Mouse (Mus musculus) liver, postnatal 0 days (tissue): ENCODE data around the gene Gm49361. TPM values are rescaled to one million over a fixed set of nuclear protein-coding genes. Genes with fewer than 3 reads are reported as not detected.
"Not testable (repeated sequence)": the region's sequence is repeated elsewhere in the genome, so short reads cannot be mapped to it uniquely, and the experiment has no call there.

Experiments
- ATAC-seq: fragments of 200-750 bp; cut with Nextera tagmentation; 2 replicates; pipeline ENCODE4 v1.8.0; 2017; ENCODE audit warnings: mild to moderate bottlenecking, moderate library complexity
- DNase-seq: peaks from one replicate; pipeline ENCODE4 v3.0.0-alpha.2; 2016
- H3K27ac ChIP-seq: fragments of 300-500 bp; sonication (generic); 2 replicates; pipeline ENCODE4 v1.5.1; 2014; ENCODE audit warnings: antibody characterized with exemption, moderate library complexity, mild to moderate bottlenecking, low read depth
- H3K27me3 ChIP-seq: fragments of 300-500 bp; sonication (generic); 2 replicates; pipeline ENCODE4 v1.6.1; 2014; ENCODE audit warnings: low read length, control low read depth, mixed read lengths; ENCODE audit not compliant: insufficient read depth
- H3K36me3 ChIP-seq: fragments of 300-500 bp; sonication (generic); replicated peaks from 2 replicates; pipeline ENCODE4 v1.6.1; 2014; ENCODE audit warnings: mild to moderate bottlenecking, control low read depth, low read length, moderate library complexity, mixed read lengths; ENCODE audit not compliant: insufficient read depth
- H3K4me1 ChIP-seq: fragments of 300-500 bp; sonication (generic); 2 replicates; pipeline ENCODE4 v1.6.1; 2014; ENCODE audit warnings: antibody characterized with exemption, mild to moderate bottlenecking, control low read depth; ENCODE audit not compliant: insufficient read depth
- H3K4me2 ChIP-seq: fragments of 300-500 bp; sonication (generic); 2 replicates; pipeline ENCODE4 v1.6.1; 2014; ENCODE audit warnings: low read depth, mild to moderate bottlenecking, low read length, moderate library complexity, mixed read lengths
- H3K4me3 ChIP-seq: fragments of 300-500 bp; sonication (generic); 2 replicates; pipeline ENCODE4 v1.5.1; 2014; ENCODE audit warnings: low read depth, low read length
- H3K9ac ChIP-seq: fragments of 300-500 bp; sonication (generic); replicated peaks from 2 replicates; pipeline ENCODE4 v1.6.1; 2014; ENCODE audit warnings: mild to moderate bottlenecking, moderate library complexity
- H3K9me3 ChIP-seq: fragments of 300-500 bp; sonication (generic); 2 replicates; pipeline ENCODE4 v1.6.1; 2016; ENCODE audit warnings: mild to moderate bottlenecking, control low read depth, low read length, mixed read lengths
- CTCF ChIP-seq: sonication (generic); IDR thresholded peaks from 2 replicates; pipeline ENCODE4 v1.5.1; 2016; ENCODE audit warnings: antibody characterized with exemption, low read depth
- EP300 ChIP-seq: IDR thresholded peaks from 2 replicates; pipeline ENCODE4 v1.6.1; 2016; ENCODE audit warnings: antibody characterized with exemption, low read depth, mild to moderate bottlenecking
- WGBS: fragments of 180-500 bp; shearing (Covaris S2); extraction: QIAGEN DNeasy Blood & Tissue Kit; methylation state at CpG from one replicate; pipeline ENCODE4 v1.1.7; 2014; ENCODE audit not compliant: insufficient replicate concordance; 5-methylcytosine and 5-hydroxymethylcytosine counted together
- polyA plus RNA-seq: library from polyadenylated mRNA; unstranded; fragments of >200 nt; fragmentation: Nextera tagmentation; extraction: Ambion mirVana; gene quantifications from 2 replicates; pipeline ENCODE4 v1.2.1, GENCODE M21; 2015

Gene Gm49361
- polyA plus RNA-seq, 1 experiment from 2014 or later, result not detected

DNA sequence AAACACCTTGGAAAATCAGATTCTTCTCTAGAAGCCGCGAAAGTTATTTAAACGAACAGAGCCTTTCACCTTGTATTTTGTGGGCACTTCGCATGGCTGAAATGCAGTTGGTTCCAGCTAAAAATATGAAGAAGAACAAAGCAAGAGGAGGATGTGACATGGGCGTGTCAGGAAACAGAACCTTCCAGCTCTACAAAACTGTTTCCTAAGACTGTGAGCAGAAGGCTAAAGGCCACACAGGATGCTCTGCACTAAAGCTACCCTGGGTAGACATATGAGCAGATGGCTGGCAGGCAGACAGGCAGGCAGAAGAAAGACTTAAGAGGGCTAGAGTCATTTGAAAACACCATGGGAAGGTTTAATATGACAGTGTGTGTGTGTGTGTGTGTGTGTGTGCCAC lies 23.2 kb upstream of the Gm49361 start:
- Histone ChIP-seq H3K36me3 (no peaks in the 10 kb centered on the region), H3K4me1 (no peaks in the 10 kb centered on the region), H3K27me3 (no peaks in the 10 kb centered on the region), H3K9me3 (no peaks in the 10 kb centered on the region), H3K27ac (peak overlapping the region; percentile 45; the same call in 1 of the 2 replicates), H3K4me3 (no peak overlapping the region), H3K9ac (no peak overlapping the region), H3K4me2 (no peak overlapping the region)
- ATAC-seq, result no peak
- WGBS, result 65% methylated on average over 5 of the region's 5 CpGs
- TF ChIP-seq CTCF (no peak), EP300 (no peak)
- no peak for DNase-seq

- Histone ChIP-seq H3K36me3 (no peaks in the 10 kb centered on the region), H3K4me2 (no peak overlapping the region), H3K27ac (0 out of 2 replicates have a peak overlapping the region, but pooled peaks have one; percentile 13), H3K9me3 (no peaks in the 10 kb centered on the region), H3K9ac (no peak overlapping the region), H3K27me3 (no peaks in the 10 kb centered on the region), H3K4me1 (peaks cover 19% of the 10 kb centered on the region), H3K4me3 (no peak overlapping the region)
- no peak for ATAC-seq
- WGBS, result 76% methylated on average over 10 of the region's 10 CpGs
- no peak for DNase-seq
- TF ChIP-seq CTCF (no peak), EP300 (no peak)
Observed at GRCm38 (mm10) chr14:57760447-57761412, 14.8 kb upstream of the Gm49361 start.

DNA sequence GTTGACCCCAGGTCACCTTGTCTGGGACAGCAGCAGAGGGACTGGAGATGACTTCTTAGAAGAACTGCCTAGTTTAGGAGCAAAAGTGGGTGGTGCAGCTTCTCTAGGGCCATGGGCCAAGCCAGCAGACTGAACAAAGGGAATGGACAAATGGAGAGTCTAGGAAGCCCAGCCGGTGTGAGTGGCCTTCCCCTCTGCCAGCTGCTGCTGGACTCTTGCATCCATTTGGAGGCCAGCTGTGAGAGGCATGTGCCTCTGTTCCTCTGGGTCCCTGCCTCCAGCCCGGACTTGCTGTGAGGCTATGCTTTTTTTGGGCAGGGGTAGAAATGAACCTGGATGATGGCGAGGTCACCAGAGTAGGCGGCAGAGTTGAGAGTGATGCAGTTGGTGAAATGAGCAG lies 12.3 kb upstream of the Gm49361 start, which contains the start of gene Lats2:
Lats2 (minus strand) TSS at position 152 of the 400 bp plus-strand sequence.
- ATAC-seq (peak; percentile 26; the same call in 1 of the 2 replicates), DNase-seq (no peak)
- Histone ChIP-seq H3K4me1 (peaks cover 31% of the 10 kb centered on the region), H3K36me3 (no peaks in the 10 kb centered on the region), H3K27me3 (no peaks in the 10 kb centered on the region), H3K27ac (no peak within 1 kb of the TSS), H3K4me3 (no peak within 1 kb of the TSS), H3K4me2 (no peak within 1 kb of the TSS), H3K9me3 (no peaks in the 10 kb centered on the region), H3K9ac (no peak within 1 kb of the TSS)
- no peak for TF ChIP-seq CTCF
- no peak for TF ChIP-seq EP300
- WGBS, result 85% methylated on average over 4 of the region's 4 CpGs

GRCm38 (mm10) chr14:57756094-57756493 lies 10.2 kb upstream of the Gm49361 start:
- no peaks in the 10 kb centered on the region for H3K9me3 ChIP-seq
- H3K9ac ChIP-seq, result no peak overlapping the region
- no peak overlapping the region for H3K4me3 ChIP-seq
- ATAC-seq (peak; percentile 83), DNase-seq (peak; percentile 49)
- TF ChIP-seq CTCF (no peak), EP300 (no peak)
- peak overlapping the region; percentile 73 for H3K27ac ChIP-seq
- WGBS, result 56% methylated on average over 4 of the region's 4 CpGs
- H3K4me1 ChIP-seq, result peaks cover 43% of the 10 kb centered on the region
- H3K27me3 ChIP-seq, result no peaks in the 10 kb centered on the region
- H3K36me3 ChIP-seq, result no peaks in the 10 kb centered on the region
- peak overlapping the region; percentile 5; the same call in 1 of the 2 replicates for H3K4me2 ChIP-seq

GRCm38 (mm10) chr14:57755661-57756060 lies 9.8 kb upstream of the Gm49361 start:
- Histone ChIP-seq H3K27me3 (no peaks in the 10 kb centered on the region), H3K9ac (no peak overlapping the region), H3K4me1 (peaks cover 45% of the 10 kb centered on the region), H3K9me3 (no peaks in the 10 kb centered on the region), H3K27ac (peak overlapping the region; percentile 68), H3K4me2 (peak overlapping the region; percentile 5; the same call in 1 of the 2 replicates), H3K4me3 (no peak overlapping the region), H3K36me3 (no peaks in the 10 kb centered on the region)
- WGBS, result 54% methylated on average over 2 of the region's 2 CpGs
- peak; percentile 67 for ATAC-seq
- no peak for TF ChIP-seq CTCF
- DNase-seq, result no peak

DNA sequence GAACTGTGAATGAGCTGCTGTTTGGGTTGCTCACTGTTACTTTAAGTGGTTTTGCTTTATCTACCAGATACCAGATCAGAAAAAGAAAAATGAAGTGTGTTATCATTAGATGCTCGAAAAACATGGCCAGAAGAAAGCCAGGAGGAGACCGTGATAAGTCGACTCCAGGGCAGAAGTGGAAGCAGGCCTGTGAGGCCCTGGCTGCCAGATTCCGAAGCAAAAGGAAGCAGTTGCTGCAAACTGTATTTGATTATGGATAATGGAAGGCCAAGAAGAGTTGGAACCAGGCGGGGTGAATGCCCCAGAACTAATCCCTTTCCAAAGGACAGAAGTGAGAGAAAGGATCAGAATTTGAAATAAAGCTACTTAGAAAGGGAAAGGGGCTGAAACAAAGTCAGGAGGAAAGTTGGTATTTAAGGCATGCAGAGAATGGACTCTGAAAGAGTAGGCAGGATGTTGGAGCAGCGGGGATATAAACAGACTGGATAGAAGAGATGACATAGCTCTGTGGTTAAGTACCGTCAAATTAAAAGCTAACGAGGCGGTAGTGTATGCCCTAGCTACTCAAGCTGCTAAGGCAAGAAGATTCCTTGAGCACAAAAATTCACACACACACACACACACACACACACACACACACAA lies 7.6 kb upstream of the Gm49361 start:
- peaks cover 52% of the 10 kb centered on the region for H3K4me1 ChIP-seq
- no peaks in the 10 kb centered on the region for H3K9me3 ChIP-seq
- ATAC-seq (peak; percentile 14), DNase-seq (no peak)
- H3K9ac ChIP-seq, result no peak overlapping the region
- peak overlapping the region; percentile 69 for H3K27ac ChIP-seq
- peak; percentile 89 for TF ChIP-seq EP300
- no peak for TF ChIP-seq CTCF
- H3K27me3 ChIP-seq, result no peaks in the 10 kb centered on the region
- H3K4me2 ChIP-seq, result peak overlapping the region; percentile 31; the same call in 1 of the 2 replicates
- WGBS, result 41% methylated on average over 9 of the region's 9 CpGs
- H3K4me3 ChIP-seq, result no peak overlapping the region
- H3K36me3 ChIP-seq, result no peaks in the 10 kb centered on the region

- peak; percentile 56 for ATAC-seq
- Histone ChIP-seq H3K27ac (peak overlapping the region; percentile 65; the same call in 1 of the 2 replicates), H3K4me2 (peak overlapping the region; percentile 16; the same call in 1 of the 2 replicates), H3K4me1 (peaks cover 50% of the 10 kb centered on the region)
- not testable (repeated sequence) for H3K9ac ChIP-seq, DNase-seq, H3K36me3 ChIP-seq, H3K4me3 ChIP-seq, H3K27me3 ChIP-seq, H3K9me3 ChIP-seq
Observed at GRCm38 (mm10) chr14:57751006-57751405, 5.1 kb upstream of the Gm49361 start.
